Mouse (Mus musculus) liver, embryonic 16.5 days (tissue): Measurements from ENCODE around the gene Tbcd. TPM values are rescaled to one million over a fixed set of nuclear protein-coding genes. Genes with fewer than 3 reads are reported as not detected.

Experiments
- ATAC-seq: fragments of 200-750 bp; cut with Nextera tagmentation; 2 replicates; pipeline ENCODE4 v1.8.0; 2017; ENCODE audit warnings: low read depth, mild to moderate bottlenecking, moderate number of reproducible peaks, moderate library complexity
- H3K27ac ChIP-seq: fragments of 300-500 bp; sonication (generic); 2 replicates; pipeline ENCODE4 v1.5.1; 2014; ENCODE audit warnings: mild to moderate bottlenecking, low read length
- H3K27me3 ChIP-seq: fragments of 300-500 bp; sonication (generic); 2 replicates; pipeline ENCODE4 v1.6.1; 2014; ENCODE audit warnings: low read depth, low read length, mixed read lengths; ENCODE audit not compliant: control insufficient read depth, insufficient read depth
- H3K36me3 ChIP-seq: fragments of 300-500 bp; sonication (generic); 2 replicates; pipeline ENCODE4 v1.6.1; 2014; ENCODE audit warnings: mild to moderate bottlenecking; ENCODE audit not compliant: control insufficient read depth, insufficient read depth
- H3K4me1 ChIP-seq: fragments of 300-500 bp; sonication (generic); 2 replicates; pipeline ENCODE4 v1.6.1; 2014; ENCODE audit warnings: low read depth, low read length, mixed read lengths; ENCODE audit not compliant: control insufficient read depth
- H3K4me2 ChIP-seq: fragments of 300-500 bp; sonication (generic); 2 replicates; pipeline ENCODE4 v1.6.1; 2014; ENCODE audit warnings: low read depth, low read length, mixed read lengths
- H3K4me3 ChIP-seq: fragments of 300-500 bp; sonication (generic); 2 replicates; pipeline ENCODE4 v1.5.1; 2014; ENCODE audit warnings: low read depth, mild to moderate bottlenecking, low read length
- H3K9ac ChIP-seq: fragments of 300-500 bp; sonication (generic); 2 replicates; pipeline ENCODE4 v1.6.1; 2014; ENCODE audit warnings: low read depth, low read length
- H3K9me3 ChIP-seq: fragments of 300-500 bp; sonication (generic); replicated peaks from 2 replicates; pipeline ENCODE4 v1.6.1; 2016; ENCODE audit warnings: low read length; ENCODE audit not compliant: control insufficient read depth
- WGBS: fragments of 180-500 bp; shearing (Covaris S2); extraction: QIAGEN DNeasy Blood & Tissue Kit; methylation state at CpG from one replicate; pipeline ENCODE4 v1.1.7; 2014; ENCODE audit not compliant: insufficient replicate concordance; 5-methylcytosine and 5-hydroxymethylcytosine counted together
- polyA plus RNA-seq: library from polyadenylated mRNA; unstranded; fragments of >200 nt; fragmentation: Nextera tagmentation; extraction: Ambion mirVana; gene quantifications from 2 replicates; pipeline ENCODE4 v1.2.1, GENCODE M21; 2015

Tbcd gene
- 19.5 and 21.4 TPM in 2 replicates for polyA plus RNA-seq

- Histone ChIP-seq H3K36me3 (peaks cover 19% of the 10 kb centered on the region), H3K4me3 (peak within 1 kb of the TSS; percentile 85), H3K9me3 (no peaks in the 10 kb centered on the region), H3K4me1 (peaks cover 22% of the 10 kb centered on the region), H3K9ac (peak within 1 kb of the TSS; percentile 80), H3K4me2 (peak within 1 kb of the TSS; percentile 72), H3K27ac (peak within 1 kb of the TSS; percentile 93), H3K27me3 (no peaks in the 10 kb centered on the region)
- under 1% methylated on average over 58 of the region's 58 CpGs for WGBS
- peak; percentile 95 for ATAC-seq
Measured at GRCm38 (mm10) chr11:121451753-121452635, at the start of gene Tbcd. Gene Tbcd (plus strand): TSS chr11:121451949.

- no peaks in the 10 kb centered on the region for H3K36me3 ChIP-seq
- ATAC-seq: no peak
- WGBS: 57% methylated on average over 3 of the region's 3 CpGs
- H3K4me3 ChIP-seq: no peak overlapping the region
- no peak overlapping the region for H3K9ac ChIP-seq
- H3K27ac ChIP-seq: no peak overlapping the region
- H3K27me3 ChIP-seq: no peaks in the 10 kb centered on the region; the same call in 1 of the 2 replicates
- no peaks in the 10 kb centered on the region for H3K9me3 ChIP-seq
- H3K4me2 ChIP-seq: no peak overlapping the region
- H3K4me1 ChIP-seq: no peaks in the 10 kb centered on the region
Measured at GRCm38 (mm10) chr11:121407366-121408155, 44.2 kb upstream of the Tbcd start.

GRCm38 (mm10) chr11:121414762-121415161, 37.0 kb upstream of the Tbcd start:
- no peaks in the 10 kb centered on the region for H3K36me3 ChIP-seq

GRCm38 (mm10) chr11:121415351-121415750, 36.4 kb upstream of the Tbcd start:
- no peaks in the 10 kb centered on the region for H3K36me3 ChIP-seq
- no peak overlapping the region for H3K4me2 ChIP-seq
- H3K9me3 ChIP-seq: no peaks in the 10 kb centered on the region
- no peak for ATAC-seq
- no peak overlapping the region for H3K4me3 ChIP-seq
- no peak overlapping the region for H3K27ac ChIP-seq
- peaks cover under 1% of the 10 kb centered on the region for H3K4me1 ChIP-seq
- WGBS: 56% methylated on average over 5 of the region's 5 CpGs
- no peaks in the 10 kb centered on the region; the same call in 1 of the 2 replicates for H3K27me3 ChIP-seq
- H3K9ac ChIP-seq: no peak overlapping the region

More at GRCm38 (mm10) chr11:121414762-121415161, 37.0 kb upstream of the Tbcd start:
- H3K4me1 ChIP-seq: no peaks in the 10 kb centered on the region; the same call in 1 of the 2 replicates
- H3K9me3 ChIP-seq: no peaks in the 10 kb centered on the region
- no peak overlapping the region for H3K4me2 ChIP-seq
- H3K27ac ChIP-seq: no peak overlapping the region
- H3K4me3 ChIP-seq: no peak overlapping the region
- no peak for ATAC-seq
- no peaks in the 10 kb centered on the region; the same call in 1 of the 2 replicates for H3K27me3 ChIP-seq
- WGBS: 74% methylated on average over 5 of the region's 5 CpGs
- no peak overlapping the region for H3K9ac ChIP-seq

- Histone ChIP-seq H3K9ac (no peak overlapping the region), H3K4me2 (no peak overlapping the region), H3K4me1 (peaks cover 7% of the 10 kb centered on the region), H3K9me3 (no peaks in the 10 kb centered on the region), H3K27me3 (no peaks in the 10 kb centered on the region), H3K4me3 (no peak overlapping the region), H3K36me3 (no peaks in the 10 kb centered on the region), H3K27ac (no peak overlapping the region)
- 71% methylated on average over 5 of the region's 5 CpGs for WGBS
- no peak for ATAC-seq
Measured at GRCm38 (mm10) chr11:121417971-121418370, 33.8 kb upstream of the Tbcd start.

- Histone ChIP-seq H3K27me3 (no peaks in the 10 kb centered on the region), H3K36me3 (no peaks in the 10 kb centered on the region), H3K9me3 (no peaks in the 10 kb centered on the region), H3K9ac (no peak overlapping the region), H3K4me1 (peaks cover 11% of the 10 kb centered on the region), H3K4me2 (no peak overlapping the region), H3K4me3 (no peak overlapping the region), H3K27ac (no peak overlapping the region)
- no peak for ATAC-seq
- WGBS: 71% methylated on average over 2 of the region's 2 CpGs
Measured at GRCm38 (mm10) chr11:121418932-121419331, 32.8 kb upstream of the Tbcd start.

GRCm38 (mm10) chr11:121420379-121420778, 31.4 kb upstream of the Tbcd start:
- Histone ChIP-seq H3K9ac (peak overlapping the region; percentile 73), H3K27me3 (no peaks in the 10 kb centered on the region), H3K4me1 (peaks cover 25% of the 10 kb centered on the region), H3K9me3 (no peaks in the 10 kb centered on the region), H3K27ac (peak overlapping the region; percentile 92), H3K4me3 (peak overlapping the region; percentile 85), H3K36me3 (peaks cover 7% of the 10 kb centered on the region), H3K4me2 (peak overlapping the region; percentile 78)
- ATAC-seq: no peak
- 51% methylated on average over 5 of the region's 5 CpGs for WGBS

- Histone ChIP-seq H3K9ac (peak within 1 kb of the TSS; percentile 93), H3K4me2 (peak within 1 kb of the TSS; percentile 78), H3K27me3 (no peaks in the 10 kb centered on the region), H3K27ac (peak within 1 kb of the TSS; percentile 92), H3K9me3 (no peaks in the 10 kb centered on the region), H3K4me1 (peaks cover 31% of the 10 kb centered on the region), H3K4me3 (peak within 1 kb of the TSS; percentile 85), H3K36me3 (peaks cover 13% of the 10 kb centered on the region)
- ATAC-seq: peak; percentile 99
- 3% methylated on average over 28 of the region's 28 CpGs for WGBS
Measured at GRCm38 (mm10) chr11:121420830-121421552, 30.8 kb upstream of the Tbcd start, which contains the start of gene Fn3krp. Gene Fn3krp (plus strand): TSS chr11:121421401.
